Mouse (Mus musculus): ENCODE data around the gene Chic2. TPM values are rescaled to one million over a fixed set of nuclear protein-coding genes. Genes with fewer than 3 reads are reported as not detected.

Chic2 gene
- total RNA-seq, 2 experiments from 2014 or later: 19.5 to 20.7 TPM

Other genes starting within 250 kb of the Chic2 start
- under 1 TPM in 1 of 2 experiments, not detected in 1; 0.33 TPM for gene Gsx2, start 30.8 kb upstream of the Chic2 start, total RNA-seq (2021)
- 10 to 100 TPM; 29.3 to 30.0 TPM for gene Pdgfra, start 107.5 kb upstream of the Chic2 start, total RNA-seq (2021)